Mouse (Mus musculus): ENCODE results near the gene Arid1b. TPM values are rescaled to one million over a fixed set of nuclear protein-coding genes. Genes with fewer than 3 reads are reported as not detected.

The Arid1b gene
- total RNA-seq, 2 experiments from 2014 or later: 100 to 110 TPM

- no peak for DNase-seq
Observed at GRCm38 (mm10) chr17:5163251-5163826, 169.2 kb downstream of the Arid1b start.

- no peak for DNase-seq
Observed at GRCm38 (mm10) chr17:5164794-5165193, 170.7 kb downstream of the Arid1b start.

GRCm38 (mm10) chr17:5165201-5165825, 171.2 kb downstream of the Arid1b start:
- no peak for DNase-seq

- DNase-seq: no peak
Observed at GRCm38 (mm10) chr17:5166175-5166574, 172.0 kb downstream of the Arid1b start.

- DNase-seq: no peak
Observed at GRCm38 (mm10) chr17:5168046-5168445, 173.9 kb downstream of the Arid1b start.

GRCm38 (mm10) chr17:5168640-5169039, 174.5 kb downstream of the Arid1b start:
- no peak for DNase-seq

- DNase-seq: no peak
Observed at GRCm38 (mm10) chr17:5170321-5170720, 176.2 kb downstream of the Arid1b start.

GRCm38 (mm10) chr17:5171467-5171866, 177.3 kb downstream of the Arid1b start:
- no peak for DNase-seq

- no peak for DNase-seq
Observed at GRCm38 (mm10) chr17:5174426-5175020, 180.4 kb downstream of the Arid1b start.

GRCm38 (mm10) chr17:5175535-5175934, 181.4 kb downstream of the Arid1b start:
- DNase-seq: peak; percentile 49 to 50

- DNase-seq: no peak
Observed at GRCm38 (mm10) chr17:5176315-5176714, 182.2 kb downstream of the Arid1b start.

- DNase-seq: no peak
Observed at GRCm38 (mm10) chr17:5178534-5178933, 184.4 kb downstream of the Arid1b start.

GRCm38 (mm10) chr17:5179004-5179403, 184.9 kb downstream of the Arid1b start:
- DNase-seq: no peak

- no peak for DNase-seq
Observed at GRCm38 (mm10) chr17:5179412-5179811, 185.3 kb downstream of the Arid1b start.

- no peak for DNase-seq
Observed at GRCm38 (mm10) chr17:5179925-5180525, 185.9 kb downstream of the Arid1b start.

GRCm38 (mm10) chr17:5180925-5181324, 186.8 kb downstream of the Arid1b start:
- no peak for DNase-seq

GRCm38 (mm10) chr17:5182493-5182892, 188.4 kb downstream of the Arid1b start:
- no peak for DNase-seq

- DNase-seq: no peak
Observed at GRCm38 (mm10) chr17:5185501-5185900, 191.4 kb downstream of the Arid1b start.

- DNase-seq: no peak
Observed at GRCm38 (mm10) chr17:5187546-5187945, 193.4 kb downstream of the Arid1b start.

- DNase-seq: no peak
Observed at GRCm38 (mm10) chr17:5188400-5188799, 194.3 kb downstream of the Arid1b start.

GRCm38 (mm10) chr17:5189551-5190351, 195.6 kb downstream of the Arid1b start:
- DNase-seq: peak; percentile 91 to 92

- DNase-seq: no peak
Observed at GRCm38 (mm10) chr17:5190367-5190766, 196.2 kb downstream of the Arid1b start.
